Mouse (Mus musculus) embryonic facial prominence, embryonic 15.5 days (tissue): Measurements from ENCODE around the gene Amd2. TPM values are rescaled to one million over a fixed set of nuclear protein-coding genes. Genes with fewer than 3 reads are reported as not detected.

Experiments used
- ATAC-seq: fragments of 200-750 bp; cut with Nextera tagmentation; 2 replicates; pipeline ENCODE4 v1.8.0; 2017; ENCODE audit warnings: low read depth, moderate TSS enrichment; ENCODE audit not compliant: insufficient number of reproducible peaks, low FRiP score, low TSS enrichment
- H3K27ac ChIP-seq: fragments of 300-500 bp; sonication (generic); replicated peaks from 2 replicates; pipeline ENCODE4 v1.5.1; 2015; ENCODE audit warnings: mild to moderate bottlenecking, inconsistent platforms
- H3K27me3 ChIP-seq: fragments of 300-500 bp; sonication (generic); 2 replicates; pipeline ENCODE4 v1.6.1; 2015; ENCODE audit warnings: inconsistent platforms
- H3K36me3 ChIP-seq: fragments of 300-500 bp; sonication (generic); 2 replicates; pipeline ENCODE4 v1.6.1; 2015; ENCODE audit warnings: mild to moderate bottlenecking, inconsistent platforms
- H3K4me1 ChIP-seq: fragments of 300-500 bp; sonication (generic); 2 replicates; pipeline ENCODE4 v1.6.1; 2015; ENCODE audit warnings: inconsistent platforms
- H3K4me2 ChIP-seq: fragments of 300-500 bp; sonication (generic); replicated peaks from 2 replicates; pipeline ENCODE4 v1.6.1; 2015; ENCODE audit warnings: mild to moderate bottlenecking, inconsistent platforms
- H3K4me3 ChIP-seq: fragments of 300-500 bp; sonication (generic); replicated peaks from 2 replicates; pipeline ENCODE4 v1.5.1; 2015; ENCODE audit warnings: mild to moderate bottlenecking, inconsistent platforms
- H3K9ac ChIP-seq: fragments of 300-500 bp; sonication (generic); 2 replicates; pipeline ENCODE4 v1.6.1; 2015; ENCODE audit warnings: inconsistent platforms
- H3K9me3 ChIP-seq: fragments of 300-500 bp; sonication (generic); replicated peaks from 2 replicates; pipeline ENCODE4 v1.6.1; 2016; ENCODE audit warnings: inconsistent platforms
- WGBS: fragments of 180-500 bp; shearing (Covaris S2); methylation state at CpG from one replicate; pipeline ENCODE4 v1.1.7; 2015; 5-methylcytosine and 5-hydroxymethylcytosine counted together
- polyA plus RNA-seq: library from polyadenylated mRNA; unstranded; fragments of >200 nt; fragmentation: Nextera tagmentation; extraction: Ambion mirVana; gene quantifications from 2 replicates; pipeline ENCODE4 v1.2.1, GENCODE M21; 2015

The Amd2 gene
- 2.5 and 2.9 TPM in 2 replicates for polyA plus RNA-seq

DNA sequence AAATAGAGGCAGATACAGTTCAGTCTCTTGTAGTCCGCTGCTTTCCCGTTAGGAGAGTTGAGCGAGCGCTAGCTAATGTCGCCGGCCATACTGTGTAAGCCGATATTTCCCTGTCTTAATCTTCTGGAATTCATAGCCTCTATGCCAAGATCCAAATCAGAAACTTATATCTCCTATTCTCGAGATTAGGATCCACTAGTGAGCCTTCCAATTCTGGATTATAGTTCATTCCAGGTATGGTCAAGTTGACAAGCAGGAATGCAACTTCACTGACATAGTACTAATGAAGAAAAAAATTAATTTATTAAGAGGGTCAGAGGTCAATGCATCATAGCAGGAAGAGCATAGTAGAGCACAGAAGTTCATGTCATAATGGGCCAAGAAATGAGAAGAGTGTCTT is at the start of gene Amd2:
Gene Amd2 (minus strand): TSS at position 101 of the 400 bp plus-strand sequence.
- Histone ChIP-seq H3K4me3 (no peak within 1 kb of the TSS), H3K27me3 (no peaks in the 10 kb centered on the region), H3K4me2 (no peak within 1 kb of the TSS), H3K9ac (no peak within 1 kb of the TSS), H3K4me1 (no peaks in the 10 kb centered on the region), H3K9me3 (no peaks in the 10 kb centered on the region), H3K27ac (no peak within 1 kb of the TSS), H3K36me3 (no peaks in the 10 kb centered on the region)
- 92% methylated on average over 8 of the region's 8 CpGs for WGBS
- no peak for ATAC-seq

- Histone ChIP-seq H3K4me3 (no peak overlapping the region), H3K36me3 (no peaks in the 10 kb centered on the region), H3K4me2 (no peak overlapping the region), H3K9ac (no peak overlapping the region), H3K27ac (no peak overlapping the region), H3K4me1 (no peaks in the 10 kb centered on the region), H3K9me3 (no peaks in the 10 kb centered on the region), H3K27me3 (no peaks in the 10 kb centered on the region)
- WGBS = 78% methylated on average over 3 of the region's 3 CpGs
- ATAC-seq = no peak
Measured at GRCm38 (mm10) chr10:35761280-35761679, 49.6 kb upstream of the Amd2 start.

GRCm38 (mm10) chr10:35737639-35738038 is 25.9 kb upstream of the Amd2 start:
- Histone ChIP-seq H3K4me2 (no peak overlapping the region), H3K27ac (no peak overlapping the region), H3K36me3 (no peaks in the 10 kb centered on the region), H3K9me3 (no peaks in the 10 kb centered on the region), H3K4me1 (no peaks in the 10 kb centered on the region), H3K27me3 (no peaks in the 10 kb centered on the region), H3K4me3 (no peak overlapping the region), H3K9ac (no peak overlapping the region)
- 80% methylated on average over 2 of the region's 2 CpGs for WGBS
- ATAC-seq = no peak

- Histone ChIP-seq H3K36me3 (no peaks in the 10 kb centered on the region), H3K27me3 (no peaks in the 10 kb centered on the region), H3K4me3 (no peak overlapping the region), H3K4me2 (no peak overlapping the region), H3K4me1 (no peaks in the 10 kb centered on the region), H3K9ac (no peak overlapping the region), H3K9me3 (no peaks in the 10 kb centered on the region), H3K27ac (no peak overlapping the region)
- no peak for ATAC-seq
Measured at GRCm38 (mm10) chr10:35714266-35714665, 2.6 kb upstream of the Amd2 start.
